Mouse (Mus musculus) C2C12 (cell line): Measurements from ENCODE around the gene Tyw3.

Experiments
- CTCF ChIP-seq: IDR thresholded peaks from one replicate; pipeline ENCODE4 v1.5.1; 2011; ENCODE audit not compliant: control insufficient read depth, insufficient read depth, insufficient read length
- MYOD1 ChIP-seq: IDR thresholded peaks from one replicate; pipeline ENCODE4 v1.6.1; 2011; ENCODE audit warnings: low read depth; ENCODE audit not compliant: control insufficient read depth, insufficient read length

DNA sequence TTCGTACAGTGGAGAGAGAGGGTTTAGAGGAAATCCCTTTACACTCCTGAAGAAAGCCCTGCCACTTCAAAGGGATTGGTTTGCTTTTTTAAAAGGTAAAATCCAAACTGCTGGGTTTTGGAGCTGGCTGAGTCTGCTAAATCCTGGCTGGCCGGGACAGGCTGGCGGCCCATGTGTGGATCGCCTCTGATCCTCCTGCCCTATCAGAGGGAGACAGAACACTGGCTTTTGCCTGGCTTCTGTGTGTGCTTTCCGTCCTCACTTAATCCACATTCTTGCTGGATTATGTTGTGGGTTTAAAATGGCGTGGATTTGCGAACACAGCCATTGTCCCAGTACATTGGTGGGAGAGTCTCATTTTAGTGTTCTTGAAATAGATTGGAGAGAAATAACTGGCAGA, 18.4 kb upstream of the Tyw3 start:
- TF ChIP-seq MYOD1 (no peak), CTCF (no peak)
